Mouse (Mus musculus) hindbrain, embryonic 10.5 days (tissue): Measurements from ENCODE around the gene Cd80. TPM values are rescaled to one million over a fixed set of nuclear protein-coding genes. Genes with fewer than 3 reads are reported as not detected.

Experiments used
- DNase-seq: peaks from one replicate; pipeline ENCODE4 v3.0.0-alpha.2; 2017; ENCODE audit warnings: low spot score
- H3K27ac ChIP-seq: fragments of 300-500 bp; sonication (generic); 2 replicates; pipeline ENCODE4 v1.5.1; 2016; ENCODE audit warnings: mild to moderate bottlenecking, moderate library complexity
- H3K27me3 ChIP-seq: fragments of 300-500 bp; sonication (generic); 2 replicates; pipeline ENCODE4 v1.6.1; 2016; ENCODE audit warnings: mild to moderate bottlenecking; ENCODE audit not compliant: poor library complexity, insufficient read depth, severe bottlenecking
- H3K36me3 ChIP-seq: fragments of 300-500 bp; sonication (generic); 2 replicates; pipeline ENCODE4 v1.6.1; 2016; ENCODE audit warnings: mild to moderate bottlenecking, moderate library complexity
- H3K4me1 ChIP-seq: fragments of 300-500 bp; sonication (generic); replicated peaks from 2 replicates; pipeline ENCODE4 v1.6.1; 2016; ENCODE audit warnings: mild to moderate bottlenecking
- H3K4me3 ChIP-seq: fragments of 300-500 bp; sonication (generic); 2 replicates; pipeline ENCODE4 v1.5.1; 2016; ENCODE audit warnings: mild to moderate bottlenecking, moderate library complexity
- H3K9me3 ChIP-seq: fragments of 300-500 bp; sonication (generic); 2 replicates; pipeline ENCODE4 v1.6.1; 2016; ENCODE audit warnings: mild to moderate bottlenecking, moderate library complexity
- WGBS: fragments of 180-500 bp; shearing (Covaris S2); methylation state at CpG from one replicate; pipeline ENCODE4 v1.1.7; 2016; 5-methylcytosine and 5-hydroxymethylcytosine counted together
- polyA plus RNA-seq: library from polyadenylated mRNA; unstranded; fragments of >200 nt; fragmentation: Nextera tagmentation; extraction: Ambion mirVana; gene quantifications from 2 replicates; pipeline ENCODE4 v1.2.1, GENCODE M21; 2016

Cd80 gene
- polyA plus RNA-seq, 1 experiment from 2014 or later: 0.52 TPM

DNA sequence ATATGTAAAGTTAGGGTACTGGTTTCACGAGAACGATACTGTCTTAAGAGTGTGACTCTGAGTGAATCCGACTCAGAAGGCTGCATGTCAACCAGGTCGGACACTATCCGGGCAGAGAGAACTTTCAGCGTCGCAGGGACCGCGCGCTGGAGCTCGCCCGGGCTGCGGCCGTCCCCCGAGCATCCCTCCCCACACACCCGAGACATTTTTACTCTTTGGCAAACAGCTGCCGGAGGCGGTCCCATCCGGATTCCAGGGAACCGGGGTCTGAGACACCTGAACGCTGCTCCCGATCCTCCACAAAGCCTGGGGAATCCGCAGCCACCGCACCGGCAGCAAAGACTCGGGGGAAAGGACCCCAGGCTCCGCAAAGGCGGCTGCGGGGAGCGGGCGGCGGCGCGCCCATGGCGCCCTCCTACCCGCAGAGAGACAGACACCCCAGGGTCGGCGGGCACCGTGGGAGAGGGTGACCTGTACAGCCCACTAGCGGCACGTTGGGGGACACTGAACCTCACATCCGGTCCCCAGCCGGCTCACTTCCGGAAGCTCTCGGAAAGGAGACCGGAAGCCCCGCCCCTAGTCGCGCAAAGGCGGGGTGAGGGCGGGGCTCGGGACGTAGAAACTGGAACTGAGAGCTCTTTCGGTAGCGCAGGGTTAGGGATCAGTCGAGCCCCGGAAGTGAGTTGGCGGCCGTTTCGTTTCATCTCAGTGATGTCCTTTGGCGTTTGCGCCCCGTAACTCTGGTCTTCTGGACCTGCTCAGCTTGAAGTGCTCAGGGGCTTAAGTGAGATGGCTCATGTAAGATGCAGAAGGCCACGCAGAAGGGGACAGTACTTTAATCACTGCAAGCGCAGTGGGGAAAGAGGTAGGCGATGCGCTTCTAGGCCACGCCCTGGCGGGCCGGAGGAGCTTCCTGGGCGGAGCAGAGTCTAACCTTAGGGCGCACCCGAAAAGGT lies 67.0 kb downstream of the Cd80 start, which contains the start of gene Timmdc1:
Gene Timmdc1, minus strand, starts transcription at position 535 of the 956 bp plus-strand sequence.
- Histone ChIP-seq H3K36me3 (peaks cover 51% of the 10 kb centered on the region), H3K4me3 (peak within 1 kb of the TSS; percentile 98)

DNA sequence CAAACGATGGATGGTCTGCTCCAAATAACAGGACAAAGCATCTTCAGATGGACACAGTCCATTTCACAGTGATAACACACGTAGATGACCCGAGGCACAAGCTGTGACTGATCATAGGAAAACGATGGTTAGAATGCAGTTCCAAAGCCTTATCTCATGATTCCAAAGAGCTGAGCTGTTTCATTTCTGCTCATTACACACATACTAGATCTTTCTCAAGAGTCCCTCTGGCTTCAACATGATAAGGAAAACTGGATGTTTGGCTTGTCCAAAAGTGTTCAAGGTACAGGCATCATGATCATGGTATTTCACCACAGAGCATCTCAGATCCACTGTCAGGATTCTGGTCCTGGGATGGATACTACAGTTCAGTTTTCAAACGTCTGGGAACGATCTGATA lies 70.9 kb downstream of the Cd80 start:
- no peak overlapping the region for H3K27ac ChIP-seq
- peaks cover 12% of the 10 kb centered on the region for H3K4me1 ChIP-seq
- WGBS: 90% methylated on average over 6 of the region's 6 CpGs
- no peak for DNase-seq
- peaks cover 75% of the 10 kb centered on the region for H3K36me3 ChIP-seq
- no peaks in the 10 kb centered on the region for H3K9me3 ChIP-seq
- no peaks in the 10 kb centered on the region for H3K27me3 ChIP-seq
- H3K4me3 ChIP-seq: no peak overlapping the region

More for the DNA sequence above, 67.0 kb downstream of the Cd80 start, which contains the start of gene Timmdc1:
- peak; percentile 97 for DNase-seq
- Histone ChIP-seq H3K27me3 (no peaks in the 10 kb centered on the region), H3K9me3 (no peaks in the 10 kb centered on the region), H3K4me1 (peaks cover 17% of the 10 kb centered on the region), H3K27ac (peak within 1 kb of the TSS; percentile 97)
- under 1% methylated on average over 73 of the region's 73 CpGs for WGBS

DNA sequence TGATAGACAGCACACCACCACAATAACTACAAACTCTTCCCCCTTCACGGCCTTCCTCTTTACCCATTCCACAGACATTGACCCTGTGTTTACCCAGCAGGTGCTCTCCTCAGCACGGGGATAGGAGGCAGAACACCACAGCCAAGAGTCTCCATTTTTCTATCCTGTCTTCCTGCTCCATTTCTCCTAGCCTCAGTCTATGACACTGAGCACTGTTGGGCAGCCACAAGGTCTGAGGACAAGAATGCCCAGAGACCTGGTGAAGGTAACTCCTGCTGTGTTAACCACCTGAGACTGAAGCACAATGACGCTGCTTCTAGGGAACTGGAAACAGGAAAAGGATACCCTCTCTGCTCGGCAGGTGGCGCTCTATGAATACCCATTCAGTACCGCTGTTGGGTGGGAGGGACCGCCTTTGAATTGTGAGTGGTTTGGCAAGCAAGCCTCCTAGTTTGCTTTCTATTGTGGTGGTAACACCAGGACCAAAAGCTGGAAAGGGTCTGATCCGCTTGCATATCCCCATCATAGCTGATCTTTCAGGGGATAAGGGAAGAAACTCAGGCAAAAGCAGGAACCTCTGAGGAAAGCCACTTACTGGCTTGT lies 81.3 kb downstream of the Cd80 start:
- H3K27ac ChIP-seq: no peak overlapping the region
- no peaks in the 10 kb centered on the region for H3K9me3 ChIP-seq
- peak; percentile 64 for DNase-seq
- H3K36me3 ChIP-seq: peaks cover 99% of the 10 kb centered on the region
- no peaks in the 10 kb centered on the region for H3K4me1 ChIP-seq
- 49% methylated on average over 8 of the region's 8 CpGs for WGBS
- H3K27me3 ChIP-seq: no peaks in the 10 kb centered on the region
- H3K4me3 ChIP-seq: no peak overlapping the region

DNA sequence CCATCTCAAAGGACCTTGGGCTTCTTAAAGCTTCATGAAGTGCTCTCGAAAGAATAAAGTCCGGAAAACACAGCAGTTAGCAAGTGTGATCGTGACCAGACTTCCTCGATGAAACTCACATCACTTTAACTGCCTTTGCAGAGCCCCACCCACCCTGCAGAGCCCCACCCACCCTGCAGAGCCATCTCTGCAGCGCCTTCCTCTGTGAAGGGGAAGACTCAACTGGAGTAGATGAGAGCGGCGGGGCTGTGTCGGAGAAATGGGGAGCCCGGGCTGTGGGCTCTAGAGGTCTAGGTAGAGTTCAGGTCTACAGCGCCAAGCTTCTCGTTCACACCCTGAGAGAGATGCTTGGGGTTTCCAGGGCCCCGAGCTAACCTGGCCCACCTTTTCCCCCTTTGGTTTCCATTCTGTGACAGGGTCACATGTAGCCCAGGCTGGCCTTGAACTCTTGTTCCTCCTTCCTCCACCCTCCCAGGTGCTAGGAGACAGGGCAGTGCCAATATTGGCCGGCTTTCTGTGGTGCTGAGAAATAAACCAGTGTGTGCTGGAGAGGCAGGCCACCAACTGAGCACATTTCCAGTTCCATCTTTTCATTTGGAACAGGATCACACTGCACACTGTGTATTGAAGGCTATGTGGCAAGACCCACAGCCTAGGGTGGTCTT lies 83.5 kb downstream of the Cd80 start:
- H3K4me1 ChIP-seq: no peaks in the 10 kb centered on the region
- WGBS: 93% methylated on average over 13 of the region's 13 CpGs
- H3K4me3 ChIP-seq: no peak overlapping the region
- H3K9me3 ChIP-seq: no peaks in the 10 kb centered on the region
- no peak overlapping the region for H3K27ac ChIP-seq
- H3K36me3 ChIP-seq: peaks cover 99% of the 10 kb centered on the region
- no peaks in the 10 kb centered on the region for H3K27me3 ChIP-seq
- no peak for DNase-seq

Other genes with a start within 250 kb of the Cd80 start
- not detected in 2 replicates for gene Nr1i2, start 160.7 kb upstream of the Cd80 start, polyA plus RNA-seq
- 0.60 and 2.0 TPM in 2 replicates for gene Maats1, start 113.4 kb upstream of the Cd80 start, polyA plus RNA-seq
- gene Cox17, start 108.6 kb upstream of the Cd80 start, polyA plus RNA-seq: 142 and 146 TPM in 2 replicates
- not detected in 2 replicates for gene Gm21987, start 108.5 kb upstream of the Cd80 start, polyA plus RNA-seq
- gene Popdc2, start 93.4 kb upstream of the Cd80 start, polyA plus RNA-seq: 0.68 and 1.6 TPM in 2 replicates
- gene Pla1a, start 22.4 kb upstream of the Cd80 start, polyA plus RNA-seq: 0.10 and 0.27 TPM in 2 replicates
- 143 and 164 TPM in 2 replicates for gene Adprh, start 2.9 kb upstream of the Cd80 start, polyA plus RNA-seq
- gene Timmdc1, start 67.1 kb downstream of the Cd80 start, polyA plus RNA-seq: 36.1 and 36.7 TPM in 2 replicates
- gene Poglut1, start 94.7 kb downstream of the Cd80 start, polyA plus RNA-seq: 61.3 and 66.9 TPM in 2 replicates
- 69.4 and 92.4 TPM in 2 replicates for gene Tmem39a, start 103.1 kb downstream of the Cd80 start, polyA plus RNA-seq